Mouse (Mus musculus) CD8-positive naive resting alpha-beta T cell, adult 57 days (primary cell): ENCODE results near the gene Sem1. TPM values are rescaled to one million over a fixed set of nuclear protein-coding genes. Genes with fewer than 3 reads are reported as not detected.

Experiments used
- total RNA-seq: library from RNA; stranded (reverse); gene quantifications from one replicate; pipeline ENCODE4 v1.2.4, GENCODE M21; 2023

The Sem1 gene
- total RNA-seq = 74.0 TPM

GRCm38 (mm10) chr6:6578304-6579149 lies at the start of gene Sem1:
Gene Sem1 (minus strand): TSS chr6:6578663.

